Mouse (Mus musculus) thymus, adult 2 months (tissue): Measurements from ENCODE around the gene P4ha1.

Experiments used
- CTCF ChIP-seq: fragments of 200-500 bp; IDR thresholded peaks from 2 replicates; pipeline ENCODE4 v1.5.1; 2012; ENCODE audit warnings: mild to moderate bottlenecking, control low read depth, low read length, moderate library complexity, borderline replicate concordance; ENCODE audit not compliant: control insufficient read depth, poor library complexity, insufficient read depth; ENCODE audit errors: extremely low read depth
- POLR2A ChIP-seq: fragments of 200-500 bp; IDR thresholded peaks from 2 replicates; pipeline ENCODE4 v1.6.1; 2012; ENCODE audit warnings: mild to moderate bottlenecking, low read length, control low read depth, moderate library complexity; ENCODE audit not compliant: control insufficient read depth, poor library complexity, insufficient read depth; ENCODE audit errors: extremely low read depth

DNA sequence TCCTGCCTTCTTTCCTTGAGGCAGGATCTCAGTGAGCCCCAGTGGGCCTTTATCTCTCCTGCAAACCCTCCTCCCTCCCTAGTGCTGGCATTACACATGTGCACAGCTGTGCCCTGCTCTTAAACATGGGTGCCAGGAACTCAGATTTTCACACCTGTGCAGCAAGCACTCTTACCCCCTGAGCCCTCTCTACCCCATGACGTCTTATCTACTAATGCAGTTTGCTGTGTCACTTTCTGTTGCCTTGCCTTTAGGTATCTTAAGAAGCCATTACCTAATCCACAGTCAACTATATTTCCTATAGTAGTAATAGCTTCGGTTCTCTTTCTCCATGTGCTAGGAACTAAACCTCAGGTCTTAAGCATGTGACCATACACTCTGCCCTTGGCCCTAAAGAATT lies 40.1 kb downstream of the P4ha1 start:
- TF ChIP-seq POLR2A, result no peak
- TF ChIP-seq CTCF, result no peak
